Mouse (Mus musculus): ENCODE measurements around the gene Vasn. TPM values are rescaled to one million over a fixed set of nuclear protein-coding genes. Genes with fewer than 3 reads are reported as not detected.

The Vasn gene
- 72.1 and 79.5 TPM in 2 replicates for polyA plus RNA-seq (2011; ENCODE audit: insufficient read length, low read depth, missing spikeins)

GRCm38 (mm10) chr16:4639831-4640237 is at the start of gene Vasn, which contains the start of gene Dnaja3:
Vasn (plus strand) TSS chr16:4639941.
Dnaja3 (plus strand) TSS chr16:4639989.
- Histone ChIP-seq H3K4me3 (ENCODE audit: insufficient read depth, low read length) (peak within 1 kb of the TSS; percentile 81), H3K27ac (ENCODE audit: insufficient read depth, low read length) (peak within 1 kb of the TSS; percentile 94), H3K4me1 (ENCODE audit: control insufficient read depth, insufficient read depth, low read length) (peaks cover 16% of the 10 kb centered on the region)
- TF ChIP-seq CTCF (IDR thresholded peaks at IDR 0.05; ENCODE audit: borderline replicate concordance, insufficient read depth, low read length) (no peak), POLR2A (IDR thresholded peaks at IDR 0.05; ENCODE audit: low read depth, low read length) (peak; percentile 98)

GRCm38 (mm10) chr16:4590236-4590635 is 49.5 kb upstream of the Vasn start:
- no peak overlapping the region for H3K4me3 ChIP-seq (ENCODE audit: insufficient read depth, low read length)
- no peak overlapping the region for H3K27ac ChIP-seq (ENCODE audit: insufficient read depth, low read length)
- no peak for TF ChIP-seq POLR2A (IDR thresholded peaks at IDR 0.05; ENCODE audit: low read depth, low read length)
- H3K4me1 ChIP-seq (ENCODE audit: control insufficient read depth, insufficient read depth, low read length), result peaks cover 11% of the 10 kb centered on the region

GRCm38 (mm10) chr16:4592909-4593875 is 46.5 kb upstream of the Vasn start:
- Histone ChIP-seq H3K27ac (ENCODE audit: insufficient read depth, low read length) (peak overlapping the region; percentile 83), H3K4me3 (ENCODE audit: insufficient read depth, low read length) (peak overlapping the region; percentile 64), H3K4me1 (ENCODE audit: control insufficient read depth, insufficient read depth, low read length) (peaks cover 7% of the 10 kb centered on the region; the same call in 1 of the 2 replicates)
- TF ChIP-seq POLR2A (IDR thresholded peaks at IDR 0.05; ENCODE audit: low read depth, low read length) (no peak), CTCF (IDR thresholded peaks at IDR 0.05; ENCODE audit: borderline replicate concordance, insufficient read depth, low read length) (no peak)

- H3K27ac ChIP-seq (ENCODE audit: insufficient read depth, low read length), result peak within 1 kb of the TSS; percentile 94
- TF ChIP-seq POLR2A (IDR thresholded peaks at IDR 0.05; ENCODE audit: low read depth, low read length) (peak; percentile 60), CTCF (IDR thresholded peaks at IDR 0.05; ENCODE audit: borderline replicate concordance, insufficient read depth, low read length) (no peak)
- H3K4me1 ChIP-seq (ENCODE audit: control insufficient read depth, insufficient read depth, low read length), result peaks cover 15% of the 10 kb centered on the region
- H3K4me3 ChIP-seq (ENCODE audit: insufficient read depth, low read length), result peak within 1 kb of the TSS; percentile 94
Measured at GRCm38 (mm10) chr16:4593971-4594813, 45.5 kb upstream of the Vasn start, which contains the start of gene Glis2. Glis2 (plus strand) TSS chr16:4594713.

GRCm38 (mm10) chr16:4594814-4595526 is 44.8 kb upstream of the Vasn start:
- peak overlapping the region; percentile 94 for H3K27ac ChIP-seq (ENCODE audit: insufficient read depth, low read length)
- H3K4me1 ChIP-seq (ENCODE audit: control insufficient read depth, insufficient read depth, low read length), result peaks cover 15% of the 10 kb centered on the region
- TF ChIP-seq CTCF (IDR thresholded peaks at IDR 0.05; ENCODE audit: borderline replicate concordance, insufficient read depth, low read length), result no peak
- TF ChIP-seq POLR2A (IDR thresholded peaks at IDR 0.05; ENCODE audit: low read depth, low read length), result no peak
- peak overlapping the region; percentile 94 for H3K4me3 ChIP-seq (ENCODE audit: insufficient read depth, low read length)

GRCm38 (mm10) chr16:4595527-4595963 is 44.2 kb upstream of the Vasn start:
- Histone ChIP-seq H3K4me3 (ENCODE audit: insufficient read depth, low read length) (peak overlapping the region; percentile 94), H3K4me1 (ENCODE audit: control insufficient read depth, insufficient read depth, low read length) (peaks cover 21% of the 10 kb centered on the region), H3K27ac (ENCODE audit: insufficient read depth, low read length) (peak overlapping the region; percentile 94)
- TF ChIP-seq CTCF (IDR thresholded peaks at IDR 0.05; ENCODE audit: borderline replicate concordance, insufficient read depth, low read length) (no peak), POLR2A (IDR thresholded peaks at IDR 0.05; ENCODE audit: low read depth, low read length) (0 out of 2 replicates have a peak, but pooled peaks have one; percentile 31)

GRCm38 (mm10) chr16:4596141-4596728 is 43.5 kb upstream of the Vasn start:
- peak overlapping the region; percentile 94 for H3K4me3 ChIP-seq (ENCODE audit: insufficient read depth, low read length)
- H3K27ac ChIP-seq (ENCODE audit: insufficient read depth, low read length), result peak overlapping the region; percentile 94
- H3K4me1 ChIP-seq (ENCODE audit: control insufficient read depth, insufficient read depth, low read length), result peaks cover 27% of the 10 kb centered on the region
- TF ChIP-seq CTCF (IDR thresholded peaks at IDR 0.05; ENCODE audit: borderline replicate concordance, insufficient read depth, low read length) (no peak), POLR2A (IDR thresholded peaks at IDR 0.05; ENCODE audit: low read depth, low read length) (peak; percentile 42; the same call in 1 of the 2 replicates)

GRCm38 (mm10) chr16:4596836-4597235 is 42.9 kb upstream of the Vasn start:
- TF ChIP-seq POLR2A (IDR thresholded peaks at IDR 0.05; ENCODE audit: low read depth, low read length), result no peak
- no peak for TF ChIP-seq CTCF (IDR thresholded peaks at IDR 0.05; ENCODE audit: borderline replicate concordance, insufficient read depth, low read length)
- Histone ChIP-seq H3K27ac (ENCODE audit: insufficient read depth, low read length) (peak overlapping the region; percentile 94), H3K4me3 (ENCODE audit: insufficient read depth, low read length) (peak overlapping the region; percentile 94), H3K4me1 (ENCODE audit: control insufficient read depth, insufficient read depth, low read length) (peaks cover 30% of the 10 kb centered on the region)
